8 mouse cellular contexts compared by ENCODE assay signal in the genomic region with DNA sequence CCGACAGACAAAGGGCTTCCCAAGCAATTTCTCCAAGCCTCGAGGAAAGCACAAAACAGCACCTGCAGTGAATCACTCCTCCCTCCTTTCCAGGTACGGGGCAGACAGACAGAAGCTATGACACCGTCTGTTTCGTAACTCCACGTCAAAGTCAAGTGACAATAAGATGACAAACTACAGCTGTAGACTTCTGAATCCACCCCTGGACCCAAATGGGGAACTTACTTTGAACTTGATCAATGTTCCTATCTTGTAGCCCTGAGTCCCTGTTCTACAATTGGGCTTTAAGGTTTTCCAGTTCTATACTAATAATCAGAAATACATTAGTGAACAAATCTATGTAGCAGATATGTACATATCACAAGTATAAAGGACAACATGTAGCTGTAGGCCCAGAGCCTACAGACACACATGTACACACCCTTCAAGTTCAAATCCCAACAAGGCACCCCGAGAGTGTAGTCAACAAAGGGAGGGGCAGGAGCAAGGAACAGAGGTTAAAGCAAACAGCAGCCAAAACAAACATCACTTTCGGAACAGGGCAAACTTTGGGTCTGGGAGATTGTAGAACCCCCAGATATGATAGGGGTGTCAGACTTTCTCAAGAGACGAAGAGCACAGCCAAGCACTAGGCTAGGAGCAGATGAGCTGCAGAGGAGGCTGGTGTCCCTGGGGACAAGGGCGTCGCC. TPM values are rescaled to one million over a fixed set of nuclear protein-coding genes. Genes with fewer than 3 reads are reported as not detected.
DNase-seq lines count a peak whose midpoint lies in the region; ATAC-seq lines count a peak whose summit lies in the region.

No protein-coding gene starts in this region.

- no peak overlapping the region for H3K27ac ChIP-seq in hindbrain, embryonic 12.5 days

- intact Hi-C loops in heart, postnatal 10 days (cut with DNase I), result no loop called here

- peak overlapping the region; percentile 65 for H3K4me2 ChIP-seq in hindbrain, embryonic 12.5 days (replicated peaks)

- DNase-seq in heart, adult 11 months, result peak; percentile 87
- no peak for DNase-seq in heart, postnatal 10 days
- DNase-seq in c-Kit-positive CD71-positive TER-119-negative erythroid progenitor cells, embryonic 14.5 days (ENCODE audit: low read depth), result peak; percentile 29
- no peak for DNase-seq in right cerebral cortex, postnatal 14 days
- no peak for DNase-seq in left cerebral cortex, adult 8-10 months (ENCODE audit: low spot score in 2 of 2)
- no peak for DNase-seq in yolk sac, embryonic 10.5 days (ENCODE audit: low spot score)

- peaks cover 27% of the 10 kb centered on the region for H3K27me3 ChIP-seq in hindbrain, embryonic 12.5 days

- H3K9me3 ChIP-seq in hindbrain, embryonic 12.5 days (replicated peaks), result no peaks in the 10 kb centered on the region

- no peaks in the 10 kb centered on the region for H3K4me1 ChIP-seq in hindbrain, embryonic 12.5 days

- WGBS in hindbrain, embryonic 12.5 days, result 55% methylated on average over 11 of the region's 11 CpGs

- H3K9ac ChIP-seq in hindbrain, embryonic 12.5 days, result no peak overlapping the region

- H3K4me3 ChIP-seq in hindbrain, embryonic 12.5 days, result peak overlapping the region; percentile 58

- H3K36me3 ChIP-seq in hindbrain, embryonic 12.5 days, result no peaks in the 10 kb centered on the region

- peak; percentile 36; the same call in 1 of the 2 replicates for ATAC-seq in hindbrain, embryonic 12.5 days (ENCODE audit: low FRiP score)
- peak; percentile 60 for ATAC-seq in megakaryocyte, adult 5-6 weeks (ENCODE audit: poor library complexity, severe bottlenecking)

RNA-seq across cellular contexts. Expression of gene Reps2, which starts 0.9 kb away (rescaled TPM):
- 1 to 10 TPM in 1 of 2 experiments, under 1 TPM in 1; 0.79 to 1.2 TPM for total RNA-seq in heart, postnatal 10 days (2021)
- 1.9 and 2.4 TPM in 2 replicates for polyA plus RNA-seq in hindbrain, embryonic 12.5 days (2016; fragmentation: Nextera tagmentation; extraction: Ambion mirVana)
- 2.1 and 3.3 TPM in 2 replicates for total RNA-seq in megakaryocyte, adult 5-6 weeks (2015)
- 1.4 and 2.2 TPM in 2 replicates for total RNA-seq in megakaryocyte, adult 5-6 weeks (2017)
- 100 to 1,000 TPM; 124 to 164 (median 138) TPM for total RNA-seq in left cerebral cortex, adult 8-10 months (2022)

Comparison
In these comparisons a context has a peak if more than half of its experiments do, and no peak if none do; other contexts are left out.
1. DNase-seq: peak in heart, adult 11 months (single experiment) and c-Kit-positive CD71-positive TER-119-negative erythroid progenitor cells, embryonic 14.5 days (single experiment); none in heart, postnatal 10 days (0 of 2), right cerebral cortex, postnatal 14 days (single experiment), left cerebral cortex, adult 8-10 months (0 of 2) and yolk sac, embryonic 10.5 days (single experiment).
2. RNA of gene Reps2, which starts 0.9 kb away (total RNA-seq): 124 to 164 TPM in left cerebral cortex, adult 8-10 months; 1.4 to 3.3 TPM in megakaryocyte, adult 5-6 weeks and 0.79 to 1.2 TPM in heart, postnatal 10 days; every median in the first group is over 10 times any median in the second.